Mouse (Mus musculus) hindbrain, embryonic 16.5 days (tissue): ENCODE results near the gene Gm28539. TPM values are rescaled to one million over a fixed set of nuclear protein-coding genes. Genes with fewer than 3 reads are reported as not detected.
"Not testable (repeated sequence)": the region's sequence is repeated elsewhere in the genome, so short reads cannot be mapped to it uniquely, and the experiment has no call there.

Experiments
- ATAC-seq: fragments of 200-750 bp; cut with Nextera tagmentation; 2 replicates; pipeline ENCODE4 v1.8.0; 2017; ENCODE audit warnings: moderate TSS enrichment, moderate library complexity
- H3K27ac ChIP-seq: fragments of 300-500 bp; sonication (generic); 2 replicates; pipeline ENCODE4 v1.5.1; 2014; ENCODE audit warnings: low read depth, mild to moderate bottlenecking, control low read depth, low read length, moderate library complexity
- H3K27me3 ChIP-seq: fragments of 300-500 bp; sonication (generic); replicated peaks from 2 replicates; pipeline ENCODE4 v1.6.1; 2014; ENCODE audit warnings: low read length; ENCODE audit not compliant: control insufficient read depth, insufficient read depth
- H3K36me3 ChIP-seq: fragments of 300-500 bp; sonication (generic); 2 replicates; pipeline ENCODE4 v1.6.1; 2014; ENCODE audit warnings: mild to moderate bottlenecking, low read length, moderate library complexity, mixed read lengths; ENCODE audit not compliant: control insufficient read depth, insufficient read depth
- H3K4me1 ChIP-seq: fragments of 300-500 bp; sonication (generic); 2 replicates; pipeline ENCODE4 v1.6.1; 2014; ENCODE audit warnings: low read depth, low read length; ENCODE audit not compliant: control insufficient read depth, insufficient read depth
- H3K4me2 ChIP-seq: fragments of 300-500 bp; sonication (generic); 2 replicates; pipeline ENCODE4 v1.6.1; 2014; ENCODE audit warnings: mild to moderate bottlenecking, low read length, control low read depth, moderate library complexity
- H3K4me3 ChIP-seq: fragments of 300-500 bp; sonication (generic); 2 replicates; pipeline ENCODE4 v1.5.1; 2014; ENCODE audit warnings: mild to moderate bottlenecking, low read length, control low read depth, moderate library complexity
- H3K9ac ChIP-seq: fragments of 300-500 bp; sonication (generic); 2 replicates; pipeline ENCODE4 v1.6.1; 2014; ENCODE audit warnings: low read depth, mild to moderate bottlenecking, control low read depth, low read length, moderate library complexity
- H3K9me3 ChIP-seq: fragments of 300-500 bp; sonication (generic); 2 replicates; pipeline ENCODE4 v1.6.1; 2014; ENCODE audit warnings: mild to moderate bottlenecking, low read length, moderate library complexity; ENCODE audit not compliant: control insufficient read depth
- WGBS: fragments of 180-500 bp; shearing (Covaris S2); extraction: QIAGEN DNeasy Blood & Tissue Kit; methylation state at CpG from one replicate; pipeline ENCODE4 v1.1.7; 2014; 5-methylcytosine and 5-hydroxymethylcytosine counted together
- polyA plus RNA-seq: library from polyadenylated mRNA; unstranded; fragments of >200 nt; fragmentation: Nextera tagmentation; extraction: Ambion mirVana; gene quantifications from 2 replicates; pipeline ENCODE4 v1.2.1, GENCODE M21; 2015

Gene Gm28539
- polyA plus RNA-seq, 1 experiment from 2014 or later: not detected

DNA sequence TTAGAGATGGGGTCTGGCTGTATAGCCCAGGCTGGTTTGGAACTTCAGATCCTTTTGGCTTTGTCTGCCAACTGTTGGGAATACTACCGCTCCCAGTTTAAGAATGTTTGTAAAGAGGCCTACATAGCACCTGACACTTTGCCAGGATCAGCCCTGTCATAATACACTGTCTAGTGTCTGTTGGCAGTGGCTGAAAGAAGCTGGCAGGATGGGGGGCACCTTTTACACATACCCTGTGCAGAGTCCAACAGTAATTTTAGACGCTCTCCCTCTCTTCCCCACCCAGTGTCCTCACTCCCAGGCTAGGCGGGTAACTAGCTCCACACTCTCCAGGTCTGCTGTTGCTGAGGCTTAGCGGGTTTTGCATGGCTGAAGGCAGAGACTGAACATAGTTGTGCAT lies 2.0 kb downstream of the Gm28539 start:
- Histone ChIP-seq H3K4me3 (no peak overlapping the region), H3K9me3 (no peaks in the 10 kb centered on the region), H3K4me2 (no peak overlapping the region), H3K27ac (no peak overlapping the region), H3K4me1 (no peaks in the 10 kb centered on the region), H3K27me3 (no peaks in the 10 kb centered on the region), H3K9ac (no peak overlapping the region), H3K36me3 (peaks cover 15% of the 10 kb centered on the region)
- ATAC-seq: no peak
- 88% methylated on average over 4 of the region's 4 CpGs for WGBS

DNA sequence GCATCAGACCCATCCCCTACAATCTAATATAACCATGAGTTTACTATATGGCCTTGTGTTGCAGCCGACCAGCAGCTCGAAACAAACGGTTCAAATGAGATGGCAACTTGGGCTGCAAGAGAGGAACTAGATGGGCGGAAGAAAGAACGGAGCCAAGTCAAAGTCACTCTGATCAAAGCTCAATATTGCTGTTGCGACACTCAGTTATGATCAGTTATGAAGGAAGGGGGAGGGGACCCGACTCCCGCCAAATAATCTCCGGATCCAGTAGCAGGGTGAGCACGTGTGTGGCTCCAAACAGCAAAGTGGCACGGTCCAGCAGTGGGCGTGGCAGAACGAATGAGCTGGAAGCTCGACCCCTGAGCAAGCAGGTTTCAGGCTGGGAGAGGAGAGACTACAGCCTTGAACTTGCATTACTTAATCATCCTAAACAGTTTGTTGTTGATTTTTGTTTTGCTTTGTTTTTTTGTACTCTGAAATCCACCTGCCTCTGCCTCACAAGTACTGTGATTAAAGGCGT lies 10.0 kb downstream of the Gm28539 start:
- no peak overlapping the region for H3K4me3 ChIP-seq
- H3K9me3 ChIP-seq: no peaks in the 10 kb centered on the region
- no peak overlapping the region for H3K4me2 ChIP-seq
- H3K27me3 ChIP-seq: no peaks in the 10 kb centered on the region
- no peak overlapping the region for H3K27ac ChIP-seq
- 90% methylated on average over 15 of the region's 15 CpGs for WGBS
- no peak overlapping the region for H3K9ac ChIP-seq
- no peaks in the 10 kb centered on the region for H3K36me3 ChIP-seq
- ATAC-seq: no peak
- no peaks in the 10 kb centered on the region for H3K4me1 ChIP-seq

GRCm38 (mm10) chr16:18849521-18850190 lies 13.3 kb downstream of the Gm28539 start:
- H3K36me3 ChIP-seq, H3K4me1 ChIP-seq, H3K4me2 ChIP-seq, H3K4me3 ChIP-seq, H3K9me3 ChIP-seq, H3K9ac ChIP-seq, H3K27me3 ChIP-seq, H3K27ac ChIP-seq, ATAC-seq: not testable (repeated sequence)
- 85% methylated on average over 17 of the region's 17 CpGs for WGBS

- Histone ChIP-seq H3K27me3 (no peaks in the 10 kb centered on the region), H3K4me2 (no peak overlapping the region), H3K27ac (no peak overlapping the region), H3K9me3 (no peaks in the 10 kb centered on the region), H3K4me1 (no peaks in the 10 kb centered on the region), H3K9ac (no peak overlapping the region), H3K4me3 (no peak overlapping the region), H3K36me3 (no peaks in the 10 kb centered on the region)
- ATAC-seq: peak; percentile 69; the same call in 1 of the 2 replicates
Observed at GRCm38 (mm10) chr16:18858551-18858950, 22.2 kb downstream of the Gm28539 start.

DNA sequence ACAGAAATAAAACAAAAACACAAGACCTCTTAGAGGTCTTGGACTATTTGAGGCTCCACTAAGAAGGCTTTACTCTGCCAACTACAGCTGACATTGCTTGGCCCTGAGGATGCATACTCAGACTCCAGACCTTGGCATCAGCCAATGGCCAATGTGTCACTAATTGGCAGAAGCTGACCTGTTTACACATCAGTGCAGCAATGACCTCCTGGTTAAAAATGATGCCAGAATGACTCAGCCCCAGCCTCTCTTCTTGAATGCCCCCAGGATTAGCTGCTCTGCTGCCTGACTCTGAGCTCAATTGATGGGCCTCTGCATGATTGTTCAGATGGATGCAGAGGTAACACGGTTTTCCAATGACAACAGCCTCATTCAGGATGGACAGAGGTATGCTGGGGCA lies 23.8 kb downstream of the Gm28539 start:
- ATAC-seq: no peak
- Histone ChIP-seq H3K9me3 (no peaks in the 10 kb centered on the region), H3K4me1 (no peaks in the 10 kb centered on the region), H3K9ac (no peak overlapping the region), H3K4me3 (no peak overlapping the region), H3K4me2 (no peak overlapping the region), H3K27ac (no peak overlapping the region), H3K27me3 (no peaks in the 10 kb centered on the region), H3K36me3 (no peaks in the 10 kb centered on the region)
- WGBS: 59% methylated on average over 1 of the region's 1 CpGs

GRCm38 (mm10) chr16:18870495-18870894 lies 34.1 kb downstream of the Gm28539 start:
- WGBS: 93% methylated on average over 1 of the region's 1 CpGs
- peaks cover 22% of the 10 kb centered on the region for H3K36me3 ChIP-seq
- H3K9ac ChIP-seq, H3K4me1 ChIP-seq, H3K4me3 ChIP-seq, H3K4me2 ChIP-seq, H3K27me3 ChIP-seq, H3K27ac ChIP-seq, H3K9me3 ChIP-seq, ATAC-seq: not testable (repeated sequence)

GRCm38 (mm10) chr16:18876091-18876441 lies 39.7 kb downstream of the Gm28539 start:
- H3K27ac ChIP-seq: peak overlapping the region; percentile 97
- H3K9ac ChIP-seq: peak overlapping the region; percentile 95
- peaks cover 17% of the 10 kb centered on the region for H3K4me1 ChIP-seq
- no peak for ATAC-seq
- H3K4me2 ChIP-seq: peak overlapping the region; percentile 78
- H3K9me3 ChIP-seq: no peaks in the 10 kb centered on the region
- H3K36me3 ChIP-seq: peaks cover 20% of the 10 kb centered on the region
- H3K4me3 ChIP-seq: peak overlapping the region; percentile 98
- under 1% methylated on average over 17 of the region's 17 CpGs for WGBS
- no peaks in the 10 kb centered on the region for H3K27me3 ChIP-seq

GRCm38 (mm10) chr16:18876442-18877308 lies 40.3 kb downstream of the Gm28539 start, which contains the start of the genes Mrpl40 and Hira:
Gene Mrpl40 (minus strand): TSS chr16:18876862.
Gene Hira (plus strand): TSS chr16:18877037.
- Histone ChIP-seq H3K4me1 (peaks cover 17% of the 10 kb centered on the region), H3K36me3 (peaks cover 16% of the 10 kb centered on the region), H3K4me2 (peak within 1 kb of the TSS; percentile 78), H3K9me3 (no peaks in the 10 kb centered on the region), H3K4me3 (peak within 1 kb of the TSS; percentile 98), H3K27me3 (no peaks in the 10 kb centered on the region), H3K27ac (peak within 1 kb of the TSS; percentile 97), H3K9ac (peak within 1 kb of the TSS; percentile 95)
- under 1% methylated on average over 88 of the region's 93 CpGs for WGBS
- peak; percentile 91 for ATAC-seq
